Mouse (Mus musculus): ENCODE results near the gene Lrrk1.

DNA sequence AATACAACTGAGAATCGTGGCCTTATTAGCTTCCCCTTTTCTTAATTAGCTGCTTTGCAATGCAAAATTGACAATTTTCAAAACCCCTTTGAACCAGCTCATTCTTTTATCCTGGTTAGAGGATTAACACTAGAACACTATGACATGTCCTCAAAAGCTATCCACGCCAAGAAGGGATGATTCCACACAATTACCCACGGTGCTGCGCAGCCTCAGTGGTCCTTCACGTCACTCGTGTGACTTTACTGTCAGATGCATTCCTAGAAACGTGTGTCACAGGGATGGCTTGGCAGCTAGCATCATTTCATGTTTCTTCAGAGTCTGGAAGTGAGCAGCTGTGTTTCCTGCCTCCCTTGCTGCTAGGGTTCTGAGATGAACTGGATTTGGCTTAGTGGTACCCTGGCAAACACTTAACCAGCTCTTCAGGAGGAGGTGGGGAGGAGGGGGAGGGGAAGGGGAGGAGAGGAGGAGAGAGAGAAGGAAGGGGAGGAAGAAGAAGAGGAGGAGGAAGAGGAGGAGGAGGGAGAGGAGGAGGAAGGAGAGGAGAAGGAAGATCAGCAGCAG is 170.5 kb downstream of the Lrrk1 start:
- TF ChIP-seq MAZ (IDR thresholded peaks at IDR 0.05; ENCODE audit: low read depth, low read length): no peak
- no peak for TF ChIP-seq JUND (conservative IDR thresholded peaks at IDR 0.05; ENCODE audit: low read depth, low read length)
- TF ChIP-seq GABPA (IDR thresholded peaks at IDR 0.05; ENCODE audit: insufficient replicate concordance, low read depth, low read length): no peak
- TF ChIP-seq USF1 (IDR thresholded peaks at IDR 0.05; ENCODE audit: low read depth, low read length): no peak
- TF ChIP-seq EP300 (IDR thresholded peaks at IDR 0.05; ENCODE audit: low read length): no peak
- no peak for TF ChIP-seq CTCF (conservative IDR thresholded peaks at IDR 0.05 in 1 of 2, IDR thresholded peaks at IDR 0.05 in 1 of 2; ENCODE audit: low read depth in 2 of 2, low read length in 2 of 2)
- no peak for TF ChIP-seq ETS1 (conservative IDR thresholded peaks at IDR 0.05; ENCODE audit: low read depth, low read length)
- no peak for TF ChIP-seq POLR2A (IDR thresholded peaks at IDR 0.05; ENCODE audit: low read depth, low read length)
- no peak for TF ChIP-seq NELFE (IDR thresholded peaks at IDR 0.05; ENCODE audit: low read depth, low read length)
- no peak for TF ChIP-seq UBTF (IDR thresholded peaks at IDR 0.05; ENCODE audit: low read depth, low read length)
- TF ChIP-seq SIN3A (IDR thresholded peaks at IDR 0.05; ENCODE audit: low read length): no peak
- no peak for TF ChIP-seq CHD1 (IDR thresholded peaks at IDR 0.05; ENCODE audit: low read depth, low read length)
- no peak for TF ChIP-seq JUN (IDR thresholded peaks at IDR 0.05; ENCODE audit: insufficient read depth, low read depth, low read length)
- TF ChIP-seq SMC3 (IDR thresholded peaks at IDR 0.05; ENCODE audit: low read depth, low read length): no peak

All from CH12.LX (cell line).